Mouse (Mus musculus) mesoderm, embryonic 11.5 days (tissue): ENCODE results near the gene 4930564D02Rik.

Experiments
- DNase-seq: peaks from one replicate; pipeline ENCODE4 v3.0.0-alpha.2; 2012; ENCODE audit warnings: low read depth, low spot score

4930564D02Rik gene

GRCm38 (mm10) chr3:105066544-105066943 lies at the start of gene 4930564D02Rik:
Gene 4930564D02Rik (plus strand): TSS chr3:105066844.
- DNase-seq = no peak

DNA sequence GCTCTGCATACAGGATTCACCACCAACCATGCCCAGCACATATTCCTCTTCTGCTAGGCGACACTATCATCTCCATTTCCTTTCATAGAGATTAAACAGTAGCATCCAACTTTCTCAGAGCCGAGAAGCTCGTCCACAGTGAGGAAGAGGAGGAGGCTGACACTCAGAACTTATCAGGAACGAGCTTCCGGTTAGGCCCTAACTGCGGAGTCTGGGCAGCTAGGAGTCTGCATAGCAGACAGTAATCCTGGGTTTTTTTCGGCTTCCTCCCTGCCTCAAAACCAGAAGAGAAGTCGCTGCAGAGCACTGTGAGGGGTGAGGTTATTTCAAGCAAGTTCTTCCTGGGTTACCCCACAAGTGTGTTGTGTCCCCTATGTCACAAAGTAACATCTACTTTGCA lies 49.3 kb upstream of the 4930564D02Rik start:
- no peak for DNase-seq

DNA sequence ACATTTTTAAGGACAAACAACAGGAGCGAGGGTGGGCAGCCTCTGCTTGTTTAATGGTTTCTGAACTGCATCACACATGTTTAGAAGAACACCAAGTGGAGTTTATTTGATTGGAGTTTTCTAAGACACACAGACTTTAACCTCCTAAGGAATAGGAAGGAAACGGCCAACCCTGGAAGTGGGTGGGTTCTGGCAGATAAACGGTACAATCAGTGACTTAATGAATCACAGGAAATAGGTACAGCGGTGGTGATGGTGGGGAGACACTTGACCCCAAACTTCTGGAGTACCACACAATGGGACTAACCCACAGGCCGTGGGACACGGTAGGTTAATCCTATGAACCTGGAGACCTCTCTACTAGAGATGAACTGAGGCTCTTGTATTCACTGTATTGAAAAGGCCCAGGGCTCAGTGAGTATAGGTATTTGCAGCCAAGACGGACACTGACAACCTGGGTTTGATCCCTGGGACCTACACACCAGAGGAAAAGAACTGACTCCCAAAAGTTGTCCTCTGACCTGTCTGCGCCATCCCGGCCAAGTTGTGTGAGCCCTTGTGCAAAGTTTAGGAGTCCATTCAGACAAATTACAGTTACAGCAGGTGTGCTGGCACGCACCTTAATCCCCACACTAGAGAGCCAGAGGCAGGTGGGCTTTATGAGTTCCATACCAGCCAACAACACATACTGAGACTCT lies 48.4 kb upstream of the 4930564D02Rik start:
- no peak for DNase-seq

- no peak for DNase-seq
Measured at GRCm38 (mm10) chr3:105018783-105019105, 47.9 kb upstream of the 4930564D02Rik start.

DNA sequence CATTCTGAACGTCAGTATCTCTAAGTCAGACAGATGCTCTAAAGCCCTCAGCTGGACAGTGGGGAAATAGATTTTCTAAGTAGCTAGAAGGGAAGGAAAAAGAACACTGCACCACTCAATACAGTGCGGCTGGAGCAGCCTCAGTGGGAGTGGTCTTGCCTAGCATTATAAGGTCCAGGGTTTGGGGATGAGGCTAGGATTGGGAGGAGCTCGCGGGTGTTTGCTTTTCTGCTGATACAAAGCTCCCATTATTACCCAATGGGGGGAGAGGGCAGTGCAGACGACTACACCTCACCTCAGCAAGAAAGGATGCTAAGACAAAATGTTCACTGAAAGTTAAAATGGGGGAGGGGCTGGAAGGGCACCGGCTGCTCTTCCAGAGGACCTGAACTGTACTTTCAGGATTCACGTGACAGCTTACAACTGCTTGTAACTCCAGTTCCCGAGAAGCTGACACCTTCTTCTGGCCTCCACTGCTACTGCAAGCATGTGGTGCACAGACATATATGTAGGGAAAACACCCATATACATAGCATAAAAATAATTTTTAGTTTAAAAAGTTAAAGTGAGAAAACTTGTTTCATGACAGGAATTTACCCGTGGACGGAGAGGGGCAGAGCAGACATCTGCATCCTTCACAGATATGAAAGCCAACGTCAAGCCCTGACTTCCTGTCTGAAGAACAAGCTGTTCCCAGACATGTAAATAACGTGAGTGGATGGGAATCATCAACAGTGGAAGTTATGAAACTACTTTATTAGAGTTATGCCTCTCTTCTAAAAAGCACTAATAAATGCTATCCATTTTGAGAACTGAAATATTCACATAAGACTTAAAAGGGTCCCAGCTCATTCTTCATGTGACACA lies 46.6 kb upstream of the 4930564D02Rik start:
- DNase-seq = no peak

- DNase-seq = no peak
Measured at GRCm38 (mm10) chr3:105023371-105024005, 43.2 kb upstream of the 4930564D02Rik start.

- DNase-seq = no peak
Measured at GRCm38 (mm10) chr3:105036281-105036847, 30.3 kb upstream of the 4930564D02Rik start.

- no peak for DNase-seq
Measured at GRCm38 (mm10) chr3:105037240-105037770, 29.3 kb upstream of the 4930564D02Rik start.

DNA sequence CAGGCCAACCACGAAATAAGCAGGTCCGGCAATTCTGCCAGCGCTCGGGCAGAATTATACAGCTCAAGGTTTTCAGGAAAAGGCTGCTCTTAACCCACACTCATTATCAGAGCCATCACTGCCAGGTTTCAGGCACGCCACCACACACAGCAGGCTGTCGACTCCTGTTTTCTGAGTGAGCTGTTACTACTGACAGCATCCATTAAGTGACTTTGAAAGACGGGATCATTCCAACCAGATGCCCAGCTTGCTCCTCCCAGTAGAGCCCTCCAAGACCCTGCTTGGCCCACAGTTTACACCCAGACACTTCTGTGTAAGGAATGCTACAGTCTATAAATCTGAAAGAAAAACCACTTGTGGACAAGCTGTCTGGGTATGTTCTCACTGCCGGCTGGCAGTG lies 26.6 kb upstream of the 4930564D02Rik start:
- DNase-seq = peak; percentile 54

- no peak for DNase-seq
Measured at GRCm38 (mm10) chr3:105040983-105041625, 25.5 kb upstream of the 4930564D02Rik start.

- DNase-seq = no peak
Measured at GRCm38 (mm10) chr3:105043746-105044145, 22.9 kb upstream of the 4930564D02Rik start.

- DNase-seq = no peak
Measured at GRCm38 (mm10) chr3:105046870-105047269, 19.8 kb upstream of the 4930564D02Rik start.

- no peak for DNase-seq
Measured at GRCm38 (mm10) chr3:105047616-105048015, 19.0 kb upstream of the 4930564D02Rik start.

DNA sequence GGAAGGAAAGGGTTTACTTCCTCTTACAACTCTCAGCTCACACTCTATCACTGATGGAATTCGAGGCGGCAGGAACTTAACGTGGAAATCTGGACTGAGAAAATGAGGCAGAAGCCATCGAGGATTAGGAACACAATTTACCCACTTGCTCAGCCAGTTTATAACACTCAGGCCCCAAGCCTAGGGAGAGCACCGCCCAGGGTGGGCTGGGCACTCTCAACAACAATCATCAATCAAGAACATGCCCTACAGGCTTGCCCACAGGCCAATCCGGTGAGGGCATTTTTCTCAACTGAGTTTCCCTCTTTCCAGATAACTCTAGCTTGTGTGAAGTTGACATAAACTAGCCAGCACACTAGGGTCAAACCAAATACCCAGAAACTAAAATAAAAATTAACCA lies 16.8 kb upstream of the 4930564D02Rik start:
- DNase-seq = no peak

- no peak for DNase-seq
Measured at GRCm38 (mm10) chr3:105051103-105051502, 15.5 kb upstream of the 4930564D02Rik start.

GRCm38 (mm10) chr3:105052171-105052936 lies 14.3 kb upstream of the 4930564D02Rik start:
- peak; percentile 80 for DNase-seq

DNA sequence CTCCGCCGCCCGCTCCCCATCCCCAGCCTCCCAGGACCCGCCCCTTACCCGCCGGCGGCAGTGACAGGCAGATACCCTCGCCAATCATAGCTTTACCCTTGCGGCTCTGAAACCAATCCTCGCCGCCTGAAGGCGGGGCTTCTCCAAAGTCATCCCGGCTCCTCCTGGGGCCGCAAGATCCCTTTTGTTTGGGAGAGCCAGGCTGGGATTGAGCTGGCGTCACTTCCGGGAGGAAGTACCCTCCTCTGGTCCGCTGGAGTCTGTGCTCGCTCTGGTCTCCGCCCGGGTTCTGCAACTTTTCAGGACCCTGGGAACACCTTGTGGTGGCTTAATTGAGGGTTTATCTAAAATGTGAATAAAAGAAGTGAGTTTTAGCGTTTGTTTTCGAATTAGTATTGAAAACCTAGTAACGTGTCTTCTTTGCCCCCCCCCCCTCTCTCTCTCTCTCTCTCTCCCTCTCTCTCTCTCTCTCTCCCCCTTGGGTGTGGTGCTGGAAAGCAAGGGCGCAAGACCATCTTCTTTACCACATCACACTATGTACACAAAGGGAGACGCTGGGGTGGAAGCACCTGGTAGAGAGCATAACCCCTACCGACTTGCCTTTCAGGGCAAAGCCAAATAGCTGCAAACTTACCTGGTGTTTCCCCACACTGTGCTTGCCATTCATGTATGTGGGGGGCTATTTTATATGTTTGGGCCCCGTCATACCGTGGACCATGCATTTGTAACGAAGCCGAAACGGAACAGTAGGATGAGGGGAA lies 13.5 kb upstream of the 4930564D02Rik start, which contains the start of gene Cttnbp2nl:
Gene Cttnbp2nl, minus strand, starts transcription at position 210 of the 761 bp plus-strand sequence.
- peak; percentile 99 for DNase-seq

GRCm38 (mm10) chr3:105053698-105054001 lies 13.0 kb upstream of the 4930564D02Rik start:
- DNase-seq = no peak

DNA sequence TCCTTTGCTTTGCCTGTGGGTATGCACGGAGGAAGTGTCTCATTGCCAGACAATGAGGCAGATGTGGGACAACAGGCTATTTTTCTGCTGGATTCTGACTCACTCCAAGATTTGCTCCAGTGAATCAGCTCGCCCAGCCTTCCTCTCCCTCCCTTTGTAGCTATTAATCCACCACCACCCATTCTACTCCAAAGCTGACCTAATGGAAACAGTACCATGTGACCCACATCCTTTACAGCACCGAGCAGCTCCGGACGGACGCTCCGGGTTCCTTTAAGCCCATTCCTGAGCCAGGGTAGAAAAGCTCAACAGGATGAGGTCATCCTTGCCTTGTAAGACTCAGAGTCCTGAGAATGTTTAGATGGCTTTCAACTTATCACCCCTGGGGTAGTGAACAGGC lies 11.7 kb upstream of the 4930564D02Rik start:
- DNase-seq = peak; percentile 19

- no peak for DNase-seq
Measured at GRCm38 (mm10) chr3:105055666-105056065, 11.0 kb upstream of the 4930564D02Rik start.
